Comparison of ENCODE assay signal across 1 mouse cellular context in the genomic region with DNA sequence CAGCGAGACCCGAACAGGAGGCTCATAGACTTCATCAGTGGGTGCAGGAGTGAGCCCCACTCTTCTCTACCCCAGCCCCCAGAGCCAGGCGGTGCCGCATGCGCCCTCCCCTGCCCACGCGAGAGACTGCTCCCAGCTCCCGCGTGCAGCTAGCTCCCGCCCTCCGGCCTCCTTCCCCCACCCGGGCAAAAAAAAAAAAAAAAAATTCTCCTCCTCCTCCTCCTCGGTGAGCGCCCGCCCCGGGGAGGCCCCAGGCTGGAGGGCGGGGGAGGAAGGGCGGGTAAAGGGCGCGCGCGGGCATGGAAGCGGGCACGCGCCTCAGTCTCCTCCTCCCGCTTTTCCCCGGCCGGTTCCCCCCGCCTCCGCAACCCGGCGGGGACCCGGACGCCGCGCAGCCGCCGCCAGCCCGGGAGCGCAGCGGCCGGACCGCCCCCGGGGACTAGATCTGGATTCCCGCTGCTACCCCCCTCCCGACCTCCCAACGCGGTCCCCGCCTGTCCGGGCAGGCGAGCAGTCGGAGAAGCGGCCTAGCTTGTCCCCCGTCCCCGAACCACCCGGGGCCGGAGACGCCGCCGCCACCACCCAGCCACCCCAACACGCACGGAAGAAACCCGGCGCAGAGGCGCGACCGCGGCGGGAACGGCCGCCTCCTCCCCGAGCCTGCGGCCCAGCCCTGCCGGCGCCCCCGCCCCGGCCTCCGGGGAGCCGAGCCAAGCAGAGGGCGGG.
TF ChIP-seq lines count a peak whose summit lies in the region.

No protein-coding gene starts in this region.

TF ChIP-seq in C2C12, 6 proteins besides CTCF, POLR2A, EP300 and RAD21:
- TF ChIP-seq MYOG (IDR thresholded peaks at IDR 0.05; ENCODE audit: control insufficient read depth, extremely low read depth, insufficient read length) (no peak), MAX (IDR thresholded peaks at IDR 0.05) (peak; percentile 17)
